Mouse (Mus musculus): ENCODE data around the gene Scn4a. TPM values are rescaled to one million over a fixed set of nuclear protein-coding genes. Genes with fewer than 3 reads are reported as not detected.
"Not testable (repeated sequence)": the region's sequence is repeated elsewhere in the genome, so short reads cannot be mapped to it uniquely, and the experiment has no call there.

Gene Scn4a
- polyA plus RNA-seq (2014; fragmentation: Nextera tagmentation; extraction: Ambion mirVana), result 0.13 and 0.23 TPM in 2 replicates

- Histone ChIP-seq H3K36me3 (ENCODE audit: control insufficient read depth, insufficient read depth, low read length) (no peaks in the 10 kb centered on the region), H3K4me1 (ENCODE audit: control insufficient read depth, insufficient read depth, low read length) (no peaks in the 10 kb centered on the region), H3K4me3 (ENCODE audit: low read depth, low read length) (no peak within 1 kb of the TSS), H3K27me3 (ENCODE audit: control insufficient read depth, insufficient read depth, low read length) (no peaks in the 10 kb centered on the region), H3K27ac (replicated peaks; ENCODE audit: low read depth, low read length) (no peak within 1 kb of the TSS), H3K4me2 (ENCODE audit: low read depth, severe bottlenecking) (no peak within 1 kb of the TSS), H3K9ac (ENCODE audit: low read length) (no peak within 1 kb of the TSS), H3K9me3 (ENCODE audit: control insufficient read depth, low read length) (no peaks in the 10 kb centered on the region)
- 86% methylated on average over 12 of the region's 12 CpGs for WGBS
- ATAC-seq (ENCODE audit: insufficient number of reproducible peaks, low FRiP score, low TSS enrichment, low read depth), result no peak
- no peak for DNase-seq (ENCODE audit: low spot score)
Observed at GRCm38 (mm10) chr11:106353188-106353587, at the start of gene Scn4a. TSS of gene Scn4a (minus strand) at chr11:106353288.

GRCm38 (mm10) chr11:106398481-106398880 lies 45.4 kb upstream of the Scn4a start:
- Histone ChIP-seq H3K36me3 (ENCODE audit: control insufficient read depth, insufficient read depth, low read length) (peaks cover 3% of the 10 kb centered on the region; the same call in 1 of the 2 replicates), H3K4me2 (ENCODE audit: low read depth, severe bottlenecking) (no peak overlapping the region), H3K9ac (ENCODE audit: low read length) (no peak overlapping the region), H3K27ac (replicated peaks; ENCODE audit: low read depth, low read length) (no peak overlapping the region), H3K4me1 (ENCODE audit: control insufficient read depth, insufficient read depth, low read length) (no peaks in the 10 kb centered on the region), H3K4me3 (ENCODE audit: low read depth, low read length) (no peak overlapping the region), H3K27me3 (ENCODE audit: control insufficient read depth, insufficient read depth, low read length) (no peaks in the 10 kb centered on the region), H3K9me3 (ENCODE audit: control insufficient read depth, low read length) (no peaks in the 10 kb centered on the region)
- ATAC-seq (ENCODE audit: insufficient number of reproducible peaks, low FRiP score, low TSS enrichment, low read depth) (no peak), DNase-seq (ENCODE audit: low spot score) (no peak)
- WGBS, result 91% methylated on average over 8 of the region's 8 CpGs

GRCm38 (mm10) chr11:106397656-106398055 lies 44.6 kb upstream of the Scn4a start:
- Histone ChIP-seq H3K27me3 (ENCODE audit: control insufficient read depth, insufficient read depth, low read length) (no peaks in the 10 kb centered on the region), H3K4me1 (ENCODE audit: control insufficient read depth, insufficient read depth, low read length) (no peaks in the 10 kb centered on the region), H3K4me2 (ENCODE audit: low read depth, severe bottlenecking) (no peak overlapping the region), H3K9me3 (ENCODE audit: control insufficient read depth, low read length) (no peaks in the 10 kb centered on the region), H3K9ac (ENCODE audit: low read length) (no peak overlapping the region), H3K27ac (replicated peaks; ENCODE audit: low read depth, low read length) (no peak overlapping the region), H3K36me3 (ENCODE audit: control insufficient read depth, insufficient read depth, low read length) (no peaks in the 10 kb centered on the region), H3K4me3 (ENCODE audit: low read depth, low read length) (no peak overlapping the region)
- no peak for DNase-seq (ENCODE audit: low spot score)
- 90% methylated on average over 3 of the region's 3 CpGs for WGBS
- no peak for ATAC-seq (ENCODE audit: insufficient number of reproducible peaks, low FRiP score, low TSS enrichment, low read depth)

- not testable (repeated sequence) for H3K36me3 ChIP-seq (ENCODE audit: control insufficient read depth, insufficient read depth, low read length); H3K4me2 ChIP-seq (ENCODE audit: low read depth, severe bottlenecking); H3K9ac ChIP-seq (ENCODE audit: low read length); H3K27ac ChIP-seq (replicated peaks; ENCODE audit: low read depth, low read length); H3K9me3 ChIP-seq (ENCODE audit: control insufficient read depth, low read length); ATAC-seq (ENCODE audit: insufficient number of reproducible peaks, low FRiP score, low TSS enrichment, low read depth); H3K4me3 ChIP-seq (ENCODE audit: low read depth, low read length); DNase-seq (ENCODE audit: low spot score); H3K4me1 ChIP-seq (ENCODE audit: control insufficient read depth, insufficient read depth, low read length); H3K27me3 ChIP-seq (ENCODE audit: control insufficient read depth, insufficient read depth, low read length)
- 84% methylated on average over 2 of the region's 2 CpGs for WGBS
Observed at GRCm38 (mm10) chr11:106394055-106394454, 41.0 kb upstream of the Scn4a start.

GRCm38 (mm10) chr11:106393331-106393616 lies 40.2 kb upstream of the Scn4a start:
- DNase-seq (ENCODE audit: low spot score) (no peak), ATAC-seq (ENCODE audit: insufficient number of reproducible peaks, low FRiP score, low TSS enrichment, low read depth) (no peak)
- 65% methylated on average over 4 of the region's 4 CpGs for WGBS

GRCm38 (mm10) chr11:106392597-106393330 lies 39.7 kb upstream of the Scn4a start:
- 69% methylated on average over 7 of the region's 7 CpGs for WGBS
- ATAC-seq (ENCODE audit: insufficient number of reproducible peaks, low FRiP score, low TSS enrichment, low read depth) (no peak), DNase-seq (ENCODE audit: low spot score) (no peak)
- H3K4me1 ChIP-seq (ENCODE audit: control insufficient read depth, insufficient read depth, low read length), result no peaks in the 10 kb centered on the region
- H3K4me2 ChIP-seq (ENCODE audit: low read depth, severe bottlenecking), result no peak overlapping the region
- no peaks in the 10 kb centered on the region for H3K27me3 ChIP-seq (ENCODE audit: control insufficient read depth, insufficient read depth, low read length)
- H3K9ac ChIP-seq (ENCODE audit: low read length), result no peak overlapping the region
- no peak overlapping the region for H3K4me3 ChIP-seq (ENCODE audit: low read depth, low read length)
- no peaks in the 10 kb centered on the region for H3K36me3 ChIP-seq (ENCODE audit: control insufficient read depth, insufficient read depth, low read length)
- H3K9me3 ChIP-seq (ENCODE audit: control insufficient read depth, low read length), result no peaks in the 10 kb centered on the region
- H3K27ac ChIP-seq (replicated peaks; ENCODE audit: low read depth, low read length), result no peak overlapping the region

More at GRCm38 (mm10) chr11:106393331-106393616, 40.2 kb upstream of the Scn4a start:
- Histone ChIP-seq H3K27me3 (ENCODE audit: control insufficient read depth, insufficient read depth, low read length) (no peaks in the 10 kb centered on the region), H3K4me3 (ENCODE audit: low read depth, low read length) (no peak overlapping the region), H3K36me3 (ENCODE audit: control insufficient read depth, insufficient read depth, low read length) (no peaks in the 10 kb centered on the region), H3K27ac (replicated peaks; ENCODE audit: low read depth, low read length) (no peak overlapping the region), H3K4me1 (ENCODE audit: control insufficient read depth, insufficient read depth, low read length) (no peaks in the 10 kb centered on the region), H3K9ac (ENCODE audit: low read length) (no peak overlapping the region), H3K4me2 (ENCODE audit: low read depth, severe bottlenecking) (no peak overlapping the region), H3K9me3 (ENCODE audit: control insufficient read depth, low read length) (no peaks in the 10 kb centered on the region)

- ATAC-seq (ENCODE audit: insufficient number of reproducible peaks, low FRiP score, low TSS enrichment, low read depth), result no peak; the same call in 1 of the 2 replicates
- WGBS, result 32% methylated on average over 6 of the region's 6 CpGs
Observed at GRCm38 (mm10) chr11:106391546-106392188, 38.6 kb upstream of the Scn4a start.

GRCm38 (mm10) chr11:106390757-106391156 lies 37.7 kb upstream of the Scn4a start:
- no peak overlapping the region for H3K9ac ChIP-seq (ENCODE audit: low read length)
- H3K9me3 ChIP-seq (ENCODE audit: control insufficient read depth, low read length), result no peaks in the 10 kb centered on the region
- no peak overlapping the region for H3K4me2 ChIP-seq (ENCODE audit: low read depth, severe bottlenecking)
- H3K4me1 ChIP-seq (ENCODE audit: control insufficient read depth, insufficient read depth, low read length), result no peaks in the 10 kb centered on the region
- no peak overlapping the region for H3K4me3 ChIP-seq (ENCODE audit: low read depth, low read length)
- no peaks in the 10 kb centered on the region for H3K36me3 ChIP-seq (ENCODE audit: control insufficient read depth, insufficient read depth, low read length)
- ATAC-seq (ENCODE audit: insufficient number of reproducible peaks, low FRiP score, low TSS enrichment, low read depth) (no peak), DNase-seq (ENCODE audit: low spot score) (no peak)
- WGBS, result 60% methylated on average over 3 of the region's 3 CpGs
- H3K27ac ChIP-seq (replicated peaks; ENCODE audit: low read depth, low read length), result no peak overlapping the region
- no peaks in the 10 kb centered on the region for H3K27me3 ChIP-seq (ENCODE audit: control insufficient read depth, insufficient read depth, low read length)

More at GRCm38 (mm10) chr11:106391546-106392188, 38.6 kb upstream of the Scn4a start:
- Histone ChIP-seq H3K4me1 (ENCODE audit: control insufficient read depth, insufficient read depth, low read length) (no peaks in the 10 kb centered on the region), H3K36me3 (ENCODE audit: control insufficient read depth, insufficient read depth, low read length) (no peaks in the 10 kb centered on the region), H3K9me3 (ENCODE audit: control insufficient read depth, low read length) (no peaks in the 10 kb centered on the region), H3K4me2 (ENCODE audit: low read depth, severe bottlenecking) (no peak overlapping the region), H3K27me3 (ENCODE audit: control insufficient read depth, insufficient read depth, low read length) (no peaks in the 10 kb centered on the region), H3K9ac (ENCODE audit: low read length) (no peak overlapping the region), H3K27ac (replicated peaks; ENCODE audit: low read depth, low read length) (no peak overlapping the region), H3K4me3 (ENCODE audit: low read depth, low read length) (no peak overlapping the region)
- DNase-seq (ENCODE audit: low spot score), result peak; percentile 84
